Mouse (Mus musculus) heart, adult 11 months (tissue): Measurements from ENCODE around the gene Eif2b4.

ENCODE experiments used
- DNase-seq: peaks from one replicate; pipeline ENCODE4 v3.0.0; 2022

The Eif2b4 gene

DNA sequence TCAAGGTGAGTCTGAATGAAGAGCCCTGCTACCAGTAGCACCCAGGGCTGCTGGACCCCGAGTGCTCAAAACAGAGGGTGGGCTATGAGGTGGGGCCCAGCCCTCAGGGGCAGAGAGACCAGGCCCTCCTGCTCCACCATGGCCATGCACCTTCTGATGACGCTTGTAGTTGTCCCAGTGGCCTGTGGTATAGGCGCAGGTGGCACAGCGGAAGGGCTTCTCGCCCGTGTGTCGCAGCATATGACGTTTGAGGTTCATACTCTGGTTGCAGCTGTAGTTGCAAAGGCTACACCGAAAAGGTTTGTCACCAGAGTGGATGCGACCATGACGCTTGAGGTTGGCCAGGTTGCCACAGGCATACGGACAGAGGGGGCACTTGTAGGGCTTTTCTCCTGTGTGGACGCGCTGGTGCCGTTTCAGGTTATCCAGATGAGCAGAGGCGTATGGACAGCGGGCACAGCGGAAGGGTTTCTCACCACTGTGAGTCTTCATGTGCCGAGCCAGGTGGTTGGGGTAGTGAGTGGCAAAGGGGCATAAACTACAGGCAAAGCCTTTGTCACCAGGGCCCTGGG, 6.2 kb upstream of the Eif2b4 start:
- DNase-seq, result peak; percentile 91

GRCm38 (mm10) chr5:31198616-31199320, 5.5 kb upstream of the Eif2b4 start:
- DNase-seq, result peak; percentile 90

DNA sequence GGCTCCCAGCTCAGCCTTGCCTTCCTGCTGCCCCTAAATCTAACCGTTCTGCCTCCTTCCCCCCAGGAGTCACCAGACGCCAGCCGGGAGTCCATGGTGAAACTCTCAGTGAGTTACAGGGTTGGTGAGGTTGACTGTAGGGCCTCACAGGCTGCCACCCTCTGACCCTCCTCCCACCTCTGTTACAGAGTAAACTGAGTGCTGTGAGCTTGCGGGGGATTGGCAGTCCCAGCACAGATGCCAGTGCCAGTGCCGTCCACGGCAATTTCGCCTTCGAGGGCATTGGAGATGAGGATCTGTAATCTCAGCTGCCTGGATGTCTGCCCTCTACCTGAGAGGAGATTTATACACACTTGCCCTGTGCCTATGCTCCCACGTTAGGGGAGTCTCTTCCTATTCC, 4.9 kb upstream of the Eif2b4 start:
- peak; percentile 90 for DNase-seq

GRCm38 (mm10) chr5:31197072-31197471, 3.8 kb upstream of the Eif2b4 start:
- peak; percentile 85 for DNase-seq

DNA sequence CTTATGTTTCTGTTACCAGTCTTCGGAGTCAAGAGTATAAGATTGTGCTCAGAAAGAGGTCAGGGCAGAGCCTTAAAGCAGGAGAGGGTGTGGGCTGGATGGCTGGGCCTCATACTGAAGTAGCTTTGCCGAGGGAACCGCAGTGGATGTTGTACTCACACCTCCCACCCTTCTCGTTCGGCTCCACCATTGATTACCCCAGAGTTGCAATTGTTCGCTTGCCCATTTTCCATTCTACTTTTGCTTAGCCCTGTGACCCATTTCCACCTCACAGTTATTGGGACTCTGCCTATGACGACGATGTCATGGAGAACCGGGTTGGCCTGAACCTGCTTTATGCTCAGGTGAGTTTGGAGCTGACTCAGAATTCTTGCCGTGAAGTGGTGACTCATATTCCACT, 3.0 kb upstream of the Eif2b4 start:
- peak; percentile 85 for DNase-seq

DNA sequence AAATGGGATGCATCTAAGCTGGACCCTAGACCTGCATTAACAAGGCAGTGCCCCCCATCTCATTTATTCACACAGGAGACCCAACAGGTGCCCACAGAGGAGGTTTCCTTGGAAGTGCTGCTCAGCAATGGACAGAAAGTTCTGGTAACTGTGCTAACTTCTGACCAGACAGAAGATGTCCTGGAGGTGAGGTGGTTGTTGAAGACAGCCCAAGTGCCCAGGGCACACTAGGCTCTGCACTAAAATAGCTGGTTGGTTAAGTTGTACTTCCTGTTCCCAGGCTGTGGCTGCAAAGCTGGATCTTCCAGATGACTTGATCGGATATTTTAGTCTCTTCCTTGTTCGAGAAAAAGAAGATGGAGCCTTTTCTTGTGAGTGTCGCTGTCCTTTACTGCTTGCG, 2.4 kb upstream of the Eif2b4 start:
- peak; percentile 90 for DNase-seq

- DNase-seq, result peak; percentile 87
These were observed 1.6 kb upstream of the Eif2b4 start for GRCm38 (mm10) chr5:31194486-31195485.

DNA sequence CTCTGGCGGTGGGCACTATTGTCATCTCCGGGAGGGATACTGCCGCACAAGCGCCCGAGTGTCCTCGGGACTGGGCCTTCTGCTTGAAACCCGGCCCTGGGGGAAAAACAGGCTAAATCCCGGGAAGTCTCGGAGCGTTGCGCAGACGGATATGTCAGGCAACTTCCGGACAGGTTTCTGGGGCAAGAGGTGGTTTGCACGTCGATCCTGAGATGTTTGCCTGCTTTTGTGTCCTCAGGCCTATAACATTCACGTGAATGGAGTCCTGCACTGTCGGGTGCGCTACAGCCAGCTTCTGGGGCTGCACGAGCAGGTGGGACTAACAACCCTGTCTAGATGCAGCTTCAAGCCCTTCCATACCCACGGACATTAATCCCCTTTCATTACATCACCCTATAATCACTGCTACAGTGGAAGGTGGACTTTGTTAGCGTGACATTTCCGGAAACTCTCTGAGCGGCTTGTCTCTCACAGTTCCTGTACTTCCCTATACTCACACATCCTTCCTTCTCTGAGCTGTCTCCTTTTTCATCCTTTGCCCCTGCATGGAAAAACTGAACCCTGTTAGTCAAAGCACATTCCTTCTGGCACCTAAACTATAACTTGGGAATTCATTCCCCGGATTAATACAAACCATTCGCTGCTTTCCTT, 526 bp upstream of the Eif2b4 start:
- DNase-seq, result no peak

DNA sequence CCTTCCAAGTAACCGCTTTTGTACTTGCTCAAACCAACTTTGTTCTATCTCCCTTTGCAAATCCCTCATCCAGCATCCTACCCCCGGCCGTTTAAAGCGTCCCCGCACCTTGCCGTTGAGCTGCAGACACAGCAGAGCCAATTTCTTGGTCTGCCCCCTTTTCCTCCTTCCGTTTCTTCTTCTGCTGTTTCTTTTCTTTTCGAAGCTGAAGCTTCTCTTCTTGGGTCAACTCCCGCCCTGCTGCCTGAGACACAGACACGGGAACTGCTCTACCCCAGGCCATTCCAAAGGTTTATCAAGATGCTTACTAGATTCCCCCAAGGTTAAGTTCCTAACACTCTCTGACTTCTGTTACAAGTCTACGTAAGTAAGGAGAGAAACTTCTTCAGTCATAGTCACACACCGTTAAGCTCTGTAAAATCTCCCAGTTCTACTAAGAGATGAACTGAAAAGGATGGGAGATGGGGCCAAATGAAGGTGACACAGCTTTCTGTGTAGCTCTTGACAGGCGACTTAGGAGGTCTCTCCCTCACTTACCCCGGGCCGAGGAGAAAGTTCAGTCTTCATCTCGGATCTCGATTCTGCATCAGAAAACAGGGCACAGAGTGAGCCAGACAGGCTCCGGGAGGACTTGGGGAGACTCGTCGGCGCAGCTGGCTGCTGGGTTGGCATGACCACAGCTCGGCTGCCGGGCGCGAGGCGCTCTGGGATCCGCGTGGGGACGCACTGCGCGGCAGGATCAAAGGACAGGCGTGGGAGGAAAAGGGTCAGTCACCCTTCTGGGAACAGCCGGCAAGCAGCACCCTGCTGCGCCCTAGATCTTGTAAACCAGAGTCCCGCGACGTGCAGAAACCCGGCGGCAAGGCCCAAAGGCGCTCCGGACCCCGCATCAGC, 938 bp downstream of the Eif2b4 start:
- peak; percentile 67 for DNase-seq

DNA sequence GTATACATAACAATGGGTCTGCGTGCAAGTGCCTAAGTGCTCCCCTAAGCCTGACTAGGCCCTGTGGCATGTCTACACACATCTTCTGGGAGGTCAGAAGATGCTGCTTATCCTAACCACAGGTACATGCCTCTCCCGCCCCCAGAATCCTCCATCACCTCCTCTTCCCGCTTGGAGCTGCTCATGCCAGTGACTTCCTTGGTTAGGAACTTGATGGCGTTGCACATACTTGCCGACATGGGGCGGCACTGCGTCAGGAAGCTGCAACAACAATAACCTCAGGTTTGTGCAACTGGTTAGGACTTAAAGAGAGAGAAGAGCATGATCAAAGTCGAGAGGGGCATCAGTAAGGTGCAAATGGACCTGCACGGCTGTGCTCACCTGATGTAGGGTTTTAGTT, 3.0 kb downstream of the Eif2b4 start:
- DNase-seq, result peak; percentile 86

- peak; percentile 75 for DNase-seq
These were observed 4.9 kb downstream of the Eif2b4 start for GRCm38 (mm10) chr5:31188223-31188840.

DNA sequence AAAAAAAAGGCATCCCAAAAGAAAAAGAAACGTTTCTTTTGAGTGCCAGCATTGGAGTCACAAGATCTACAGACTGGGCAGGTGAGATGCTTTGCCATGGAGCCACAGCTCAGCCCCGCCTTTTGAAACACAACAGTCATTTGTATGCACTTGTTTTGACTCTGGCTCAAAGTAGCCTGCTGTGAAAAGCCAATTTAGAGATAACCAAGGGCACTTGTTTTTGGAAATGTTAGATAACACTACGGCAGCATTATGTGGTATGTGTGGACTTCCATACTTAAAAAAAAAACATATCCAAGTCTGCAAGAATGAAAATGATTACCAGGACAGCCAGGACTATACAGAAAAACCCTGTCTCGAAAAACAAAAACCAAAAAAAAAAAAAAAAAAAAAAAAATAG, 9.6 kb downstream of the Eif2b4 start:
- DNase-seq, result peak; percentile 42

DNA sequence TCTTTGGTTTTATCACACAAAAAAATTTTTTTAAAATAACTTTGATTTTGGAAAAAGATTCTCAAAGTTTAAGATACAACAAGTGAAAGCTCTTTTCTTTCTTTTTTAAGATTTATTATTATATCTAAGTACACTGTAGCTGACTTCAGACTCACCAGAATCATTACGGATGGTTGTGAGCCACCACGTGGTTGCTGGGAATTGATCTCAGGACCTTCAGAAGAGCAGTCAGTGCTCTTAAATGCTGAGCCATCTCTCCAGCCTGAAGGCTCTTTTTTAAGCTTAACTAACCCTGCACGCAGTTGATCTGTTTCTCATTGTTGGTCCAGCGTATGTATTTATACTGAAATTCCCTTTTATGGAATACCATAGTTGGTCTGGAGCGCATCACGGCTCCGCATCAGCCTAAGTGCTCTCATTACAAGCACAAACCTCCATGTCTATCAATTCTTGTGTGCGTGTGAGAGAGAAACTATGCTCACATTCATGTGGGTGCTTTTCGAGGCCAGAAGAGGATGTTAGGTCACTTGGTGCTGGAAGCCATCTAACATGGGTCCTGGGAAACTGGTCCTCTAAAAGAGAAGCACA, 12.0 kb downstream of the Eif2b4 start:
- peak; percentile 77 for DNase-seq

DNA sequence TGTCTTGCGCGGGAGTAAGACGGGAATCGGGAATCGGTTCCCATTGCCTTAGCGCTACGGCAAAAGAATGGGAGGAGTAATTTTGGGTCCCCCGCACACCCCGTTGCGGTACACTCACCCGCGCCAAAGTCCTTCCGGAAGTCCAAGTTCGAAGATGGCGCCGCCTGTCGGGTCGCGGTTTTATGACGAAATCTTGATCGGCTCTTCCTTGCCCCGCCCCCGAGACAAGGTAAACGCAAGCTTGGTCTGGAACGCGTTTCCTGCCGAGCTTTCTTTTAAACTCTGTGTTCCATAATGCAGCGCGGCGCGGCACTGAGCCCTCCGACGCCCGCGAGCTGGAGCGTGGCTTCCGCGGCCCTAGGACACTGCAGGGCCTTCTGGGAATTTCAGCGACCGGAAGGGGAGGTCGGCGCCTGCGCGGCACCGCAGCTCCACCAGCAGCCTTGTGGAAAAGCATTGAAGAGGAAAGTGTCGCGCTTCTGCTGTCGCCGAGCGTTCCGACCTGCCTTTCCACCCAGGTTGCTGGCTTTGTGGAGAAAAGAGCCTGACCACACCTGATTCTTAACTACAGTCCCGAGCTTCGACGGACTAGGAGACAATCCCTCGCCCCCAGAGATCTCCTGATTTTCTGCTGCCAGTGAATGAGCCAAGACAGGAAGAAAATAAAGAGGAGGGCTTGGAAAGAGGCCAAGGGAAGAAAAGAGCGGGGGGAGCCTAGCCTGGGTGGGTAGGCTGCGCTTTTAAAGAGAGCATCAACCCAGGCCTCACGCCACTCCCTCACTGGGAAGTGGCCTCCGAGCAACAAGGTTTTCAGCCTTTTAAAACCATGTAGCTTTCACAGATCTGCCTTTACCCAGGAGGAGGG, 13.2 kb downstream of the Eif2b4 start, which contains the start of the genes Gm29609 and Gtf3c2:
Gm29609 (minus strand) TSS at position 146 of the 865 bp plus-strand sequence.
Gtf3c2 (minus strand) TSS at position 379 of the 865 bp plus-strand sequence.
- DNase-seq, result peak; percentile 99

DNA sequence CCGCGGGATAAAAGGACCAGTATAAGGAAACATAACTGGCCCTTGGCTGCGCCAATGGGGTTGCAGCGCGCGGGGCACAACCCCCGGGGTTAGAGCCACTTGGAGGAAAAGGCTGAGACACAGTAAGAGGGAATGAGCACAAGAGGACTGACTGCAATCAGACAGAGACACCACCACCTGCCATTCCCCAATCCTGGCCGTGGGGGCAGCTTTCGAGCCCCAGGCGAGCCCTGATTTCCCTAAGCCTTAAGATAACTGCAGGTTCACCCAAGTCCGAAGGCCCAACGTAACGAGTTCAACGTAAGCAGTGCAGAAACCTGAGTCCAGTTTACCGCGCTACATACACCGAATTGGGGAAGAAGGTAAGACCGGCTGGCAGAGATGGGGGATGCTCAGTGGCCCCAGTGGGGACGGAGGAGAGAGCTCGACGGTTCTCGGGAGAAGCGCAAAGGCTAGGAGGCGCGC, 13.9 kb downstream of the Eif2b4 start:
- DNase-seq, result peak; percentile 95

DNA sequence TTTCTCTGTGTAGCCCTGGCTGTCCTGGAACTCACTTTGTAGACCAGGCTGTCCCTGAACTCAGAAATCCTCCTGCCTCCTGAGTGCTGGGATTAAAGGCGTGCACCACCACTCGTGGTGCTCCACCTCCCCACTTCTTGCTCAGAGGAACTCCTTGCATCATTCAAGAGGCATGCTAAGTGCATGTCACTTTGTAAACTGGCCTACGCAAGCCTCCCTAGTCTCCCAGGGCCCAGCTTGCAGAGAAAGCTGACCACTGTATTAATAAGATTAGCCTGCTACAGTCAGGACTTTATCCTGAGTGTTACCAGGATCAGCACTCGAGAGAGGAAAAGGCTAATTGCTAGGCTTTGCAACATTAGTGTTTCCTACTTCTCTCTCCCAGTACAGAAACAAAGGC, 24.6 kb downstream of the Eif2b4 start:
- no peak for DNase-seq

DNA sequence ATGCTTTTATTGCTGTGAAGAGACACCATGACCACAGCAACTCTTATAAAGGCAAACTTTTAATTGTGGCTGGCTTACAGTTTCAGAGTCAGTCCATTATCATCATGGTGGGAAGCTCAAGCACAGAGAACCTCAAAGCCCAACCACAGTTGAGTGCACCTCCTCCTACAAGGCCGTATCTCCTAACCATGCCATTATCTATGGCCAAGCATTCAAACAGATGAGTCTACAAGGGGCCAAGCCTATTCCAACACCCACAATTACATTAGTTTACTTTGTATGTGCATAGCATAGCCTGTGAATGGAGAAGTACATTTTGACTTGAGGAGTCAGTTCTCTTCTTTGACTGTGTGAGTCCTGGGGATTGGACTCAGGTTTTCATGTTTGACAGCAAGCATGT, 28.4 kb downstream of the Eif2b4 start:
- DNase-seq, result peak; percentile 52

- DNase-seq, result no peak
These were observed 30.8 kb downstream of the Eif2b4 start for GRCm38 (mm10) chr5:31162462-31162861.

DNA sequence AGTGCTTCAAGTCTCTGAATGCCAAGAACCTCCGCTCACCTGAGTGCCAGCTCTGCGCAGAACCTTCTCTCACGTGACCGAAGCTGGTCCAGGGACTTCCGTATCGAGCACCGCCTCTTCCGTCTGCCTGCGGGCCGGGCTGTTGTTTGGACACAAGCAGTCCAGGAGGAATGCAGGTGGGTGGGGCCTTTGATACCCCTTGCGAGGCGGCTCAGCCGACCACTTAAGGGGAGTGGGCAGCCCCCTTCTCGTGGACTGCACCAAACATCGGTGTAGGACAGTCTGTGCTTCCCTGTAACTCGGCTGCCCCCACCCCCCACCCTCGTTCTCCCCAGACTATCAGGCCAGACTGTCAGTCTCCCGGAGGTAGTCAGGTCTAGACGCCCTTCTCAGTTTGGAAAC, 39.1 kb downstream of the Eif2b4 start, which contains the start of gene Mpv17:
Mpv17 (minus strand) TSS at position 100 of the 402 bp plus-strand sequence.
- DNase-seq, result peak; percentile 99
